Mouse (Mus musculus) small intestine, adult 2 months (tissue): ENCODE results near the gene Cenpf.

Experiments used
- CTCF ChIP-seq: fragments of 200-500 bp; IDR thresholded peaks from 2 replicates; pipeline ENCODE4 v1.5.1; 2012; ENCODE audit warnings: low read depth, mild to moderate bottlenecking, control low read depth, inconsistent platforms, low read length, moderate library complexity, mixed read lengths; ENCODE audit not compliant: insufficient replicate concordance, insufficient read length; ENCODE audit errors: extremely low read depth
- POLR2A ChIP-seq: fragments of 200-500 bp; IDR thresholded peaks from 2 replicates; pipeline ENCODE4 v1.6.1; 2012; ENCODE audit warnings: low read depth, mild to moderate bottlenecking, control low read depth, inconsistent platforms, low read length, moderate library complexity

DNA sequence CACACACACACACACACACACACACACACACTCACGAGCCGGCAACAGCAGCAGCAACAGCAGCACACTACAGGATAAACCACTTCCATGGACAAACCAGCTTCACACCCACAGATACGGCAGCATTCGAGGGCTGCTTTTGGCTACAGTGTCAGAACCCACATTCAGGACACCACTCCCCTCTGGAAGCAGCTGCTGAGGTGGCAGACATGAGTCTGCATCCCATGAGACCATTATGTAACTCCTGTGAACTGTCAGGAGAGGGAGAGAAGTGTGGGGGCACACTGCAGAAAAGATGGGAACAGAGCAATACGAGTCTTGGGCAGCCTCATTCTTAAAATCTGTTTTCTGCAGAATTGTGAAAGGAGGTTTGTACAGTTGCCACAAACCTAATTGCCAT, 54.1 kb downstream of the Cenpf start:
- no peak for TF ChIP-seq CTCF
- no peak for TF ChIP-seq POLR2A
